Mouse (Mus musculus): ENCODE data around the gene Olfr1391. TPM values are rescaled to one million over a fixed set of nuclear protein-coding genes. Genes with fewer than 3 reads are reported as not detected.

Gene Olfr1391
- not detected for total RNA-seq (2023)

DNA sequence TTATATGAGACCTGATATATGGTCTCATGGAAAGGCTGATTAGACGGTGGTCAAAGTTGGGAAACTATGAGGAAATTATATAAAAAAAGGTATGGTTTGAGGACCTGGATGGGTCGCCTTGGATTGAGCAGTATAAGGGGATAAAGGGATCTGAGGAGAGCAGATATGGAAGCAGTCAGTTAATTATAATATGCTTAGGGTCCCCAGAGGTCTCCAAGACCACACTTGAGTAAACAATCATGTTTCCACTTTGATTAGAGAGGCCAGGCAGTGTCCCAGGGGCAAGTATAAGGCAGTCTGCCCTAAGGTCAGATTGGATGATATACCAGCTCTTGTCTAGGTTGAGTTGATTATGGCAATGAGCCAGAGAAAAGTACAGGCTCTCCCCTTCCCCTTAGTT, at the start of gene Olfr1391:
TSS of gene Olfr1391 (plus strand) at position 301 of the 400 bp plus-strand sequence.

DNA sequence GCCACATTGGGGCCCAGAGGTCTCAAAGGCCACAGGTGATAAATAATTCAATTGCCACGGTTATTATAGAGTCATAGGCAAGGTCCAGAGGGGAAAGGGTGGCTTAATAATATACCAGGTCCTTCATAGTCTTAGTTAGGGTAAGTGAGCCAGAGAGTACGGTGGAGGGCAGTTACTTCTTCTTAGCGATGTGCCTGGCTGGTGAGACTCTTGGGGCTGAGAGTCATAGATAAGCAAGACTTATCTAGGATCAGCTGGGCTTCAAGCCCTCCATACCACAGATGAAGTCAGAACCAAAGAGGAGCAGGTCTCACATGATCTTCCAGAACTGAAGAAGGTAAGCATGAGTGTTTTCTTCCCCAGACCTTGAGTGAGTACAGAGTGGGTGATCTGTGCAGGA, 44.3 kb upstream of the Olfr1391 start, which contains the start of gene Olfr1393:
TSS of gene Olfr1393 (plus strand) at position 83 of the 400 bp plus-strand sequence.

GRCm38 (mm10) chr11:49284982-49285381, 37.6 kb upstream of the Olfr1391 start, which contains the start of gene Olfr1392:
Gene Olfr1392, plus strand, starts transcription at chr11:49285282.

DNA sequence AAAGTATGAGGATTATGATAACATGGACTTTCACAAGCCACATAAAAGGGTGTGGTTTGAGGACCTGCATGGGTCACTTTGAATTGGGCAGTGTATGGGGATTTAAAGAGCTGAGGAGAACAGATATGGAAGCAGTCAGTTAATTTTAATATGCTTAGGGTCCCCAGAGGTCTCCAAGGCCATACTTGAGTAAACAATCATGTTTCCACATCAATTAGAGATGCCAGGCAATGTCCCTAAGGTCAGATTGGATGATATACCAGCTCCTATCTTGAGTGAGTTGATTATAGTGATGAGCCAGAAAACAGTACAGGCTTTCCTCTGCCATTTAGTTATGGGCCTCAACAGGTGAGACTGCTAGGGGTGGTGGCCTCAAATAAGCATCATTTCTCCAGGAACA, 18.1 kb upstream of the Olfr1391 start, which contains the start of gene Olfr10:
TSS of gene Olfr10 (plus strand) at position 301 of the 400 bp plus-strand sequence.

GRCm38 (mm10) chr11:49334888-49335287, 12.3 kb downstream of the Olfr1391 start, which contains the start of gene Olfr1390:
Gene Olfr1390, plus strand, starts transcription at chr11:49335188.

Other genes starting within 250 kb of the Olfr1391 start
- gene Ifi47, start 246.2 kb upstream of the Olfr1391 start, total RNA-seq (2023), result 10 to 100 TPM; 14.5 to 19.7 TPM
- not detected for gene Olfr1396, start 207.9 kb upstream of the Olfr1391 start, total RNA-seq (2023)
- gene Olfr1395, start 180.5 kb upstream of the Olfr1391 start, total RNA-seq (2023), result not detected
- not detected for gene Olfr1394, start 168.4 kb upstream of the Olfr1391 start, total RNA-seq (2023)
- 1 to 10 TPM; 1.2 to 1.6 TPM for gene Btnl9, start 135.6 kb upstream of the Olfr1391 start, total RNA-seq (2023)
- gene Zfp62, start 119.5 kb upstream of the Olfr1391 start, total RNA-seq (2023), result 10 to 100 TPM; 49.7 to 53.6 TPM
- 10 to 100 TPM; 85.1 to 92.1 TPM for gene Mgat1, start 78.6 kb upstream of the Olfr1391 start, total RNA-seq (2023)
- gene Olfr1393, start 44.4 kb upstream of the Olfr1391 start, total RNA-seq (2023), result under 1 TPM in 1 of 2 experiments, not detected in 1; 0.18 TPM
- gene Olfr1392, start 37.5 kb upstream of the Olfr1391 start, total RNA-seq (2023), result under 1 TPM in 1 of 2 experiments, not detected in 1; 0.47 TPM
- gene Olfr10, start 18.0 kb upstream of the Olfr1391 start, total RNA-seq (2023), result not detected
- not detected for gene Olfr1390, start 12.4 kb downstream of the Olfr1391 start, total RNA-seq (2023)
- not detected for gene Olfr1389, start 100.3 kb downstream of the Olfr1391 start, total RNA-seq (2023)
- gene Olfr1388, start 113.9 kb downstream of the Olfr1391 start, total RNA-seq (2023), result under 1 TPM; 0.24 to 0.27 TPM
- not detected for gene Olfr1387, start 132.6 kb downstream of the Olfr1391 start, total RNA-seq (2023)
- gene Olfr1386, start 142.3 kb downstream of the Olfr1391 start, total RNA-seq (2023), result not detected
- under 1 TPM in 1 of 2 experiments, not detected in 1; 0.11 TPM for gene Olfr1385, start 166.3 kb downstream of the Olfr1391 start, total RNA-seq (2023)
- gene Olfr1384, start 184.0 kb downstream of the Olfr1391 start, total RNA-seq (2023), result not detected
- gene Olfr1383, start 196.9 kb downstream of the Olfr1391 start, total RNA-seq (2023), result not detected
- gene Olfr1382, start 205.5 kb downstream of the Olfr1391 start, total RNA-seq (2023), result not detected
- gene Olfr1381, start 220.7 kb downstream of the Olfr1391 start, total RNA-seq (2023), result not detected
- gene Olfr1380, start 234.1 kb downstream of the Olfr1391 start, total RNA-seq (2023), result not detected